Mouse (Mus musculus) stomach, postnatal 0 days (tissue): ENCODE measurements around the gene Muc4. TPM values are rescaled to one million over a fixed set of nuclear protein-coding genes. Genes with fewer than 3 reads are reported as not detected.

Experiments used
- ATAC-seq: fragments of 200-750 bp; cut with Nextera tagmentation; 2 replicates; pipeline ENCODE4 v1.8.0; 2017; ENCODE audit not compliant: low FRiP score, low TSS enrichment
- DNase-seq: peaks from one replicate; pipeline ENCODE4 v3.0.0-alpha.2; 2016; ENCODE audit warnings: low spot score
- H3K27ac ChIP-seq: fragments of 300-500 bp; sonication (generic); replicated peaks from 2 replicates; pipeline ENCODE4 v1.5.1; 2014; ENCODE audit warnings: mild to moderate bottlenecking, control low read depth
- H3K27me3 ChIP-seq: fragments of 300-500 bp; sonication (generic); 2 replicates; pipeline ENCODE4 v1.6.1; 2014; ENCODE audit warnings: low read length; ENCODE audit not compliant: control insufficient read depth, insufficient read depth
- H3K36me3 ChIP-seq: fragments of 300-500 bp; sonication (generic); 2 replicates; pipeline ENCODE4 v1.6.1; 2014; ENCODE audit warnings: low read length, mixed read lengths; ENCODE audit not compliant: control insufficient read depth, insufficient read depth
- H3K4me1 ChIP-seq: fragments of 300-500 bp; sonication (generic); replicated peaks from 2 replicates; pipeline ENCODE4 v1.6.1; 2014; ENCODE audit warnings: antibody characterized with exemption; ENCODE audit not compliant: control insufficient read depth, insufficient read depth
- H3K4me2 ChIP-seq: fragments of 300-500 bp; sonication (generic); replicated peaks from 2 replicates; pipeline ENCODE4 v1.6.1; 2014; ENCODE audit warnings: low read depth, mild to moderate bottlenecking, control low read depth, moderate library complexity
- H3K4me3 ChIP-seq: fragments of 300-500 bp; sonication (generic); 2 replicates; pipeline ENCODE4 v1.5.1; 2014; ENCODE audit warnings: low read depth, low read length, control low read depth
- H3K9ac ChIP-seq: fragments of 300-500 bp; sonication (generic); 2 replicates; pipeline ENCODE4 v1.6.1; 2014; ENCODE audit warnings: mild to moderate bottlenecking, low read length, control low read depth, mixed read lengths
- H3K9me3 ChIP-seq: fragments of 300-500 bp; sonication (generic); 2 replicates; pipeline ENCODE4 v1.6.1; 2016; ENCODE audit warnings: low read length; ENCODE audit not compliant: control insufficient read depth
- CTCF ChIP-seq: IDR thresholded peaks from 2 replicates; pipeline ENCODE4 v1.5.1; 2016; ENCODE audit warnings: antibody characterized with exemption, low read depth, mild to moderate bottlenecking, moderate library complexity
- EP300 ChIP-seq: optimal IDR thresholded peaks from 2 replicates; pipeline ENCODE3; 2016; ENCODE audit warnings: antibody characterized with exemption
- WGBS: fragments of 180-500 bp; shearing (Covaris S2); extraction: QIAGEN DNeasy Blood & Tissue Kit; methylation state at CpG from one replicate; pipeline ENCODE4 v1.1.7; 2014; 5-methylcytosine and 5-hydroxymethylcytosine counted together
- polyA plus RNA-seq: library from polyadenylated mRNA; unstranded; fragments of >200 nt; fragmentation: Nextera tagmentation; extraction: Ambion mirVana; gene quantifications from 2 replicates; pipeline ENCODE4 v1.2.1, GENCODE M21; 2015

Gene Muc4
- polyA plus RNA-seq, 1 experiment from 2014 or later, result 2.5 TPM

DNA sequence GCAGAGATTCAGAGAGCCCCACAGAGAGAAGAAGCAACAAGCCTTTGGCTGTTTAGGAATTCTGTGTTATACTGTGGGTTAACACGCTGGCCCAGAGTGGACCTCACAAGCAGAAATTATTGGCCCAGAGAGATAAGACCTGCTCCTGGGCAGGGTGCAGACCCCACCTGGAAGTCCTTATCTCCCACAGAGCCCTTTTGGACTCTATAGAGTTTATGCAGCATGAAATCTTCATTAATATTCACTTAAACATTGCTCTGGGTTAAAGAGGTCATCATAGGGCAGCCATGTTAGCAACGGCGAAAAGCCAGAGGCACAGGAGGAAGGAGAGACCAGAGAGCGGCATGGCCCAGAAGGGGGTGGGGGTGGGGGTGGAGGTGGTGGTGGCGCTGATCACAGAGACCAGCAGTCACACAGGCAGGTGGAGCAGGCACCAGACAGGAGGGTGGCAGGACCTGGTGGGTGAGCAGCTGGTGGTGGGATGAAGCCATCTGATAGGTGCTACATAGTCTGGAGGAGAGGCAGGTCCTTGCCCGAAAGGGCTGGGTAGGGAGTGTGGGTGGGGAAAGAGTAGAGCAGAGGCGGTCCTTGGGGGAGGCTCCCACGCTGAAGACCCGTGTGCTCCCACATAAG is 27.7 kb upstream of the Muc4 start:
- TF ChIP-seq EP300 (no peak), CTCF (no peak)
- ATAC-seq, result peak; percentile 59
- no peaks in the 10 kb centered on the region for H3K36me3 ChIP-seq
- no peaks in the 10 kb centered on the region for H3K9me3 ChIP-seq
- WGBS, result 40% methylated on average over 9 of the region's 9 CpGs
- no peak overlapping the region for H3K9ac ChIP-seq
- H3K27me3 ChIP-seq, result no peaks in the 10 kb centered on the region
- no peaks in the 10 kb centered on the region; the same call in 1 of the 2 replicates for H3K4me1 ChIP-seq
- no peak overlapping the region for H3K4me2 ChIP-seq
- H3K4me3 ChIP-seq, result no peak overlapping the region
- no peak for DNase-seq
- H3K27ac ChIP-seq, result peak overlapping the region; percentile 30; the same call in 1 of the 2 replicates

DNA sequence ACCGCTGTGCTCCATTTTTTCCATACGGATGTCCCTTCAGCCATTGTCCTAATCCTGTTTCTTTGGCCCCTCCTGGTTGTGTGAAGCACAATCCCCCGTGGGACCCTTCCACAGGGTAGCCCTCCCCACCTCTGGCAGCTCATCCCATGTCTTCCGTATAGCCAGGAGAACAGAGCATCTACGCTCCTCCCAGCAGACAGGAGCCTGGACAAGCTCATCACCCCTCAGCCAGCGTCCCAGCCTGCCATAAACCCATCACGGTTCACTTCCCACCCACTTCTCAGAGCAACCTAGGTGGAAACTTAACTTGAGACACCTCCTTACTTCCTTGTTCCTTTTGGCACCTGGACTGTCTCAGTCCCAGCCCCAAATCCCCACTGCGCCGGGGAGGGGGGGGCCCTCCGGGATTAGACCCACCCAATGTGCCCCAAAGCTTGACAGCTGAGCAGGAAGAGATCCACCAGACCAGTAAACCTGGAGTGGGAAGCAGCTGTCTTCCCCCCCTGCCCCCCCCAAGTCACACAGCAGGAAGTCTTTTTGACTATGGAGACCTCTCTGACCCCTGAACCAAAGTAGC is 27.1 kb upstream of the Muc4 start:
- H3K27ac ChIP-seq, result peak overlapping the region; percentile 24; the same call in 1 of the 2 replicates
- H3K4me2 ChIP-seq, result no peak overlapping the region
- WGBS, result 60% methylated on average over 10 of the region's 10 CpGs
- no peaks in the 10 kb centered on the region for H3K9me3 ChIP-seq
- no peaks in the 10 kb centered on the region for H3K4me1 ChIP-seq
- H3K36me3 ChIP-seq, result no peaks in the 10 kb centered on the region
- no peak overlapping the region for H3K4me3 ChIP-seq
- H3K27me3 ChIP-seq, result no peaks in the 10 kb centered on the region
- H3K9ac ChIP-seq, result no peak overlapping the region
- DNase-seq, result no peak
- ATAC-seq, result peak; percentile 16; the same call in 1 of the 2 replicates
- no peak for TF ChIP-seq CTCF
- no peak for TF ChIP-seq EP300

DNA sequence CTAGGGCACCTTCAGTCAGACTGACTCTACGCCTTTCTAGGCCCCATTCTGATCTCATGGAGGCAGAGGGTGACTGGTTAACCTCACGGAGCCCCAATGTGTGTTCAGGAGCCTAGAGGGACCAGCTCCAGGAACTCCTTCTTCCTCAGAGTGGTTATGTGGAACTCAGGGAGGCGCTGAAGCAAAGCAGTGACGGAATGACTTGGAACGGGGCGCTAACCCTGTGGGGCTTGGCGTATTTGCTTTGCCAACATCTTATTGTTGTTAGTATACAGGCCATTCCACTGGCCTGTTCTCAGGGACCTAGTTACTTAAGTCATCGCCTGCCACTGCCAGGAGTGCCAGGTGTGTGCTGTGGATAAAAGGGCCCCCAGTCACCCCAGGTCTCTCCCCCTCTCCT is 26.6 kb upstream of the Muc4 start:
- Histone ChIP-seq H3K4me2 (no peak overlapping the region), H3K9ac (no peak overlapping the region), H3K9me3 (no peaks in the 10 kb centered on the region), H3K4me1 (no peaks in the 10 kb centered on the region), H3K36me3 (no peaks in the 10 kb centered on the region), H3K27ac (0 out of 2 replicates have a peak overlapping the region, but pooled peaks have one; percentile 24), H3K4me3 (no peak overlapping the region), H3K27me3 (no peaks in the 10 kb centered on the region)
- DNase-seq (peak; percentile 45), ATAC-seq (peak; percentile 48; the same call in 1 of the 2 replicates)
- WGBS, result 72% methylated on average over 8 of the region's 8 CpGs
- TF ChIP-seq EP300, result no peak
- TF ChIP-seq CTCF, result no peak

DNA sequence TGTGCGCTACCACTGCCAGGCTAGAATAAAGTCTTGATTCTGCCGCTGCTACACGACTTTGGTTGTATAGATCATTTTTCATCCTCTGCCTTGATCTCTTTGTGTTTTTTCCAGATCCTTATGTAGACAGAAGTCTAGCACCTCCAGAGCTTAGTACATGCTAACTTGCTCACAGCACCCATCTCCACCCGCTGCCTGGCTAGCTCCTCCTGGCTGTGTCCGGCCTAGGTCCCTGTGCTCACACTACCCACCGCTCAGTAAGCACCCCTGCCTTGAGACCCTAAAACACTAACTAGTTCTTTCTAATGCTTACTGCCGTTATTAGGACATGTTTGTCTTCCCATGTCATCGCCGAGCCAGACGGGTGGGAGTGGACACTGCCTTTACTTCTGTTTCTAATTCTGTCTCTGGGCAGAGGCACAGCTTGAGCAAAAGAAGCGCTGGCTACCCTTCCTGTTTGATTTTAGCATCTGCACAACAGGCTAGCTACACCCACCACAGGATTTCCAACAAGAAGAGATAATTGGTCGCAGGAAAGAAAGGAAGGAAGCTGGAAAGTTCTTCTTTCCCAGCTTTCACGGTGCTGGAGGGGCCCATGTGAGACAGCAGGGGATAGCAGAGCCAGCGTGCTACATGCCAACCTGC is 25.1 kb upstream of the Muc4 start:
- no peak overlapping the region for H3K4me2 ChIP-seq
- H3K4me3 ChIP-seq, result no peak overlapping the region
- H3K9me3 ChIP-seq, result no peaks in the 10 kb centered on the region
- H3K36me3 ChIP-seq, result no peaks in the 10 kb centered on the region
- ATAC-seq (no peak), DNase-seq (no peak)
- H3K4me1 ChIP-seq, result no peaks in the 10 kb centered on the region
- no peaks in the 10 kb centered on the region for H3K27me3 ChIP-seq
- 62% methylated on average over 14 of the region's 14 CpGs for WGBS
- H3K27ac ChIP-seq, result no peak overlapping the region
- TF ChIP-seq EP300 (no peak), CTCF (no peak)
- H3K9ac ChIP-seq, result no peak overlapping the region

DNA sequence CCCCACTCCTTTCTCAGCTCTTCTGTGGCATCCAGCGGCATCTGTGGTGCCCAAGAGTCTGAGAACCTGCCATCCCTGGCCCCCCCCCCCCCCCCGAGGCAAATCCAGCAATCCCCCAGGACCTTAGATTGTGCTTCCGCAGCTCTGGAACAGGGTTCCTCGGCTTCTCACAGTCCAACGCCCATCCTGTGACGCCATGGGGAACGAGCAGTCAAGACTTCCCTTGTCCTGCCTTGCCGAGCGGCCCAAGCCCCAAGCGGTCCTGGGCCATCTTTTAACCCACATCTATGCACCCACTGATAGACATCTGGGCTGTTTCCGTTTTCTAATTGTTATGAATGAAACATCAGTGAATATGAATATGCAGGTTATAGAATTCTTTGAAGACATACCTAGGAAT is 23.5 kb upstream of the Muc4 start:
- DNase-seq (no peak), ATAC-seq (no peak)
- no peak overlapping the region for H3K27ac ChIP-seq
- no peaks in the 10 kb centered on the region for H3K36me3 ChIP-seq
- no peak overlapping the region for H3K9ac ChIP-seq
- TF ChIP-seq CTCF (no peak), EP300 (no peak)
- no peak overlapping the region for H3K4me2 ChIP-seq
- no peak overlapping the region for H3K4me3 ChIP-seq
- H3K4me1 ChIP-seq, result no peaks in the 10 kb centered on the region
- 93% methylated on average over 10 of the region's 11 CpGs for WGBS
- H3K27me3 ChIP-seq, result no peaks in the 10 kb centered on the region
- H3K9me3 ChIP-seq, result no peaks in the 10 kb centered on the region

DNA sequence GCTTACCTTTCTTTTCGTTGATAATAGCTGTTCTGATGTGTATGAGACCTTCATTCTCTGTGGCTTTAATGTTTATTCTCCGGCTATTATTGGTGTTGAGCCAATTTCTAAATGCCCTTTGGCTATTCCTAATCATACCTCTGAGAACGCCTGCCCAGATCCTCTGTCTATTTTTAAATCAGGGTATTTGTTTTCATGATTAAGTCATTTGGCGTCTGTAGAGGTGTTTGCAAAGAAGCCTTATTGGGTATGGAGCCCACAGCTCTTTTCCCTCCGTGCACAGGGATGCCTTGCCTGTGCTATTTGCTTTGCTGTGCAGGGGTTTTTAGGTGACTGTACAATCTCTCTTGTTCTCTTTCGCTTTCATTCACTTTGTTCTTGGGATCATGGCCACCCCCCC is 22.1 kb upstream of the Muc4 start:
- Histone ChIP-seq H3K4me2 (no peak overlapping the region), H3K27ac (no peak overlapping the region), H3K27me3 (no peaks in the 10 kb centered on the region), H3K9me3 (no peaks in the 10 kb centered on the region), H3K4me1 (no peaks in the 10 kb centered on the region), H3K9ac (no peak overlapping the region), H3K36me3 (no peaks in the 10 kb centered on the region), H3K4me3 (no peak overlapping the region)
- TF ChIP-seq EP300, result no peak
- TF ChIP-seq CTCF, result no peak
- 27% methylated on average over 6 of the region's 6 CpGs for WGBS
- ATAC-seq (no peak), DNase-seq (no peak)
